Mouse (Mus musculus) fat pad, adult 2 months (tissue): ENCODE data around the gene Fmo4.
"Not testable (repeated sequence)": the region's sequence is repeated elsewhere in the genome, so short reads cannot be mapped to it uniquely, and the experiment has no call there.

Source experiments
- DNase-seq: peaks from one replicate; pipeline ENCODE4 v3.0.0-alpha.2; 2011; ENCODE audit warnings: low read depth, low spot score; ENCODE audit errors: extremely low read depth

The Fmo4 gene

DNA sequence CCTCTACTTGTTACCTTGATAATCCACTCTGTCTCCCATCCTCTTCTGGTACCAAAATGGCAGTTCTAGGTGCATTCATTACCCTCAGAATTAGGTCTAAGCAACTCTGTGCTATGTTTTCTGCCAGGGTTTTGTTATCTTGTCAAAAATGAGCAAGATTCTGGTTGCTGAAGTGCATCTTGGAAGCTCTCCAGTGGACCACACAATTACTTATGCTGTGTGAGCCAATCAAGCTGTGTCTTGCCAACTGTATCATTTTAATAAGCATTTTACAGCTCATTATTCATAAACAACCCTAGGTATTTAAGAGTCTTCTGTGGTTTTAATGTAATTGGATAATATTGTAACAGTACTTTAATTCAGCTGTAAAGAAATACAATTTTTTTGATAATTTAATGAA is 17.3 kb downstream of the Fmo4 start:
- DNase-seq, result no peak

DNA sequence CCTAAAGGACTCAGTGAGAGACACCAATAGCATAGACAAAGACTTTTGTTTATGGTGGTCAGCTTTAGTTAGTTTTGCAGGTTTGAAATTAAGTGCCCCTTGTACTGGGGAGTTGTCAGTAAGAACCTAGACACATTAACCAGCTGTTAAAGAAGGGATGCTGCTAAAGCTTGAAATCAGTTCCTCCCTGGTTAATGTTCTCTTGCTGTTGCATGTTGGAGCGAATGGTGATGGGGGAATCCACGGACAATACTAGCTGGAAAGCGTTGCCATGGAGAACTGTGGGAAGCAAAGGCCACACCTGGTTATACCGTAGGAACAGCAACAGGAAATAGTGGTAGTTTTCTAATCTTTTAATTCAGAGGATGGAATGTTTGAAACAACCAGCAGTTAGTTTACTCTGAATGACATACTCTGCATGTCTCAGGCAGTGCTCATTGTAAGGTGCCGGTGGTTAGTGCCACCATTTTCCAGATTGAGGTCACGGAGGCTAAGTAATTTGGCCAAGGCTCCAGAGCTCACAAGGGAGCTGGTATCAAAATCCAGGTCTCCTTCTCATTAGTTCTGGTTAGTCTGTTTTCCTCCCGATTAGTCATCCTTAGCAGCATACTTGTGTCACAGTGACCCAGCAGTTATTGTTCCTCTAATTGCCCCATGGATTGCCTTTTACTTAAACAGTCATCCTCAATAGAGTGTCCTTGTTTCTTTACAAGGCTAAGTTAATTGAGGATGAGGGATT is 21.3 kb downstream of the Fmo4 start:
- DNase-seq, result no peak

DNA sequence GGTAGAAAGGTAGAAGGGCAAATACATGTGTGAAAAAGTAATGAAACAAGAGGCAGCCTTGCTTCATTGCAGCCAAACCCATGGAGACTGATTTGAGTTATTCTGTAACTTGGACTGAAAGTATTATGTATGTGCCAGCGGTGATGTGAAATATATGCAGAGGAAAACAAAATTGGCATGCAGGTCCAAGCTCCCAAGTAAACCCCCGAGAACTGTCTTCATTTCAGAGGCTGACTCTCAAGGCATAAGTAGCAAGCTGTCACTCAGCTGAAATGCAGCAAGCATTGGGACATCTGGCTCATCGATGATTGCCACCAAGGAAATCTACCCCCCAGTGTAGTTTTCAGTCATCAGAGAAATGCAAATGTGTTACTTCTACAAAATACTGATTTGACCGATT is 28.6 kb downstream of the Fmo4 start:
- DNase-seq, result no peak

DNA sequence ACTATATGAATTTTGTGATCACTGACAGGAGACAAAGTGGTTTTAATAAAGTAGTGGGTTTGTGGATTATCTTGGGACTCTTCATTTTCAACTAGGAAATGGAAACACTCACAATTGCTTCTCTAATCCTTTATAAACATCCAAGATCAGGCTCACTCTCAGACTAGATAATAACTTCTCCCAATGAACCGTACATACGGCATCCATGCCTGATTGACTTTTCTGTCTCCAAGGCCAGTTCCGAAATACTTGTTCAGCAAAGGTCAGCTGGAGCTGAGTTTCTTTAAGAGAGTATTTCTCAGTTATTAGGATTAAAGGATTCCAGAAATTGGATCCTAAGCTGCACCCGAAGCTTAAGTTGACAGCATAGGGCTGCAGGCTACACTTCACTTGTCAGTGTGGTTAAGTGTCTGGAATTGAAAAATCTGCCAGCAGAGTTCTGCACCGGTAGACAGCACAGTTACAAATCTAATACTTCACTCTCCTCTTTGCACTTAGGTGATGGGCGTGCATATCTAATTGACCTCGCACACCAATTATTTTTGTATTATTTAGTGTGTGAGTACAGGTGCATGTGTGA is 30.0 kb downstream of the Fmo4 start:
- no peak for DNase-seq

DNA sequence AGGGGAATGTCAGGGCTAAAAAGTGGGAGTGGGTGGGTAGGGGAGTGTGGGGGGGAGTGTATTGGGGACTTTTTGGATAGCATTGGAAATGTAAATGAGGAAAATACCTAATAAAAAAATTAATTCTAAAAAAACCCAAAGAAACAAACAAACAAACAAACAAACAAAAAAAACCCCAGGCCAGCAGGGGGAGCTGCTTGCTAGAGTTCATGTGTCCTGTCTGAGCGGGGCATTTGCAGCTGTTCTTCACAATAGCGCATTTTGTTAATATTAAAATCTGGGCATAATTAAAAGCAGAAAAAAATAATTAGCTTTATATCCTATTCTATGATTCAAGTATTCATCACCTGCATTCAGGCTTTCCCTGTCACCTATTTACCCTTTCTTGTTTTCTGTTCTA is 32.7 kb downstream of the Fmo4 start:
- not testable (repeated sequence) for DNase-seq

DNA sequence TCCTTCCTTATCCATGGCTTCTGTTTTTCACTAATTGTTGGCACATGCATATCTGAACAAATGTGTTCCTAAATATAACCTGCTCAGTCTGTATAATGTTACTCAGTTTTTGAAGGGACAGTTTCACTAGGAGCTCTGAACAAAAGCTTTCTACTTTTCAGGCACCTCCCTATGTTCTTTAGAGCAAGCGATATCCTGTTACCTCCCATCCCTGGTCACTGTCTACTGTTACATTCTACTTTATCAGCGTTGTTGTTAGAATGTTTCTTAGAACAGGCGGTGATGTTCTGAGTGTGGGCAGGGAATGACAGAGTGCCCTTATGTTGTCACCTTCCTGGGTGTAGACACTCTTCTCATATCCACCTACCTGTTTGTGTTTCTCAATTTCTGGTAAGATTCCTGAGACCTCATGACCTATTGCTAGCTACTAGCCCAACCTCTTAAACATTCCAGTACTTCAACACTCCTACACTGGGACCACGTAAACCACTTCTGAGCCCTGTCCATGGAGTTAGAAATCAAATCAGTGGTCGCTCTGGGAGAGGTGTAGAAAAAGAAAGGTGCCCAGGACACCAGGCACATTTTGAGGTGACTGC is 35.7 kb downstream of the Fmo4 start:
- peak; percentile 11 for DNase-seq

DNA sequence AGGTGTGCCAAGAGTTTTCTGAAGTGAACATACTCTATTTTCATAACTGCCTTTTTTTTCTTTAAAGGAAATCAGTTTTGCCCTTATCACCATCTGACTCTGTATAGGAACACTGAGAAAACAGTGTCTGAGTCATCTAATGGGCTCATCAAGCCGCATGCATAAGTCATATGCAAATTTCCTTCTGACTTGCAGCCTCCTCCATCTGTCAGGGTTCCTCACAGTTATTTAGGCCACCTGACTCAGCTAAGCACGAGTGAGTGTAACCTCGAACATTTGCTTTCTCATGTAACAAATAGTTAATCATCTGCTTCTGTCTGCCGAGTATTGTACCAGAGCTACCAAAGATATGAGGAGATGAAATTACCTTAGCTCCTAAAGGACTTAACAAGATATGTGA is 40.1 kb downstream of the Fmo4 start:
- no peak for DNase-seq

DNA sequence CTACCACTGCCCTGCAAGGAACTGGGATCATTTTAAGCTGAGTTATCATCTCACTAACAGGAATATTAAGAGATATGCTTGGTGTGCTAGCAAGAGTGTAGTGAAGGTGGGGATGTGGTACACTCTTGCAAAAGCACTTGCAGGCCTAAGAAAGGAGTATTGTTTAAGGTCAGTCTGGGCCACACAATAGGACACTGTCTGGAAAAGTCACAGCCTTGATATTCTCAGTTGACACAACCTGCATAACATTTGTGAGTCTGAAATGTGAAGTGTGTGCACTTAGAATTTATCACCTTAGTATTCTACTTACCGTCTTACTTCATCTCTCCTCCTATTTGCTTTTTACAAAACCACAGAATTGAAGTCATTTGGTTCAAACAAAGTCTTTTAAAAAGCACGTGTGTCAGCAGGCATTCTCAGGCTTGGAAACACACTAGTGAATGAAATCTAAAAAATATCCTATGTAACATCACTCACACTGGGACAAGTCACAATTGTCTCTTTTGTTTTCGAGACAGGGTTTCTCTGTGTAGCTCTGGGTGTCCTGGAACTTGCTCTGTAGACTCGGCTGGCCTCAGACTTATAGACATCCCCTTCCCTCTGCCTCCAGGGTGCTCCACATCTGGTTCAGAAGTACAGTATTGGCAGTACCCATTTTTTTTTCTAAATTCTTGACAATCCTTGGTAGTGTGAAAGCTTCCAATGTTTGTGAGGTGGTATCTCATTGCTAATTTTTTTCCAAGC is 42.0 kb downstream of the Fmo4 start:
- DNase-seq, result no peak

DNA sequence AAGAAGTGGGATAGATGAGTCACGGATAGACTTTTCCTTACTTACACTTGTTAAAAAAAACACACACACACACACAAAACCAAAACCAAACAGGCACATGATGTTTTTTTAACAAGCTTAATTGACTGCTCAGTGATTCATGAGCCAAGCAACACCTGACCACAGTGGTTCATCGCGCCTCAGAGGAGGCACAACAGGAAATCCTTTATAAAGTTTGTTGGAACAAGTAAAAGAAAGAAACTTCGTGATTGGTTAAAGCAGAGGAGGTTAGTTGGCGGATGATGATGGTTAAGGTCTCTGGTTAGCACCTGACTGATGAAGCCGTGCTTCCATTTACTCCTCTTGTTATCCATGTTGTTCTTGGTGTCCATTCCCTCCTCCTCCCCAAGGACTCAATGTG is 61.8 kb downstream of the Fmo4 start:
- no peak for DNase-seq

DNA sequence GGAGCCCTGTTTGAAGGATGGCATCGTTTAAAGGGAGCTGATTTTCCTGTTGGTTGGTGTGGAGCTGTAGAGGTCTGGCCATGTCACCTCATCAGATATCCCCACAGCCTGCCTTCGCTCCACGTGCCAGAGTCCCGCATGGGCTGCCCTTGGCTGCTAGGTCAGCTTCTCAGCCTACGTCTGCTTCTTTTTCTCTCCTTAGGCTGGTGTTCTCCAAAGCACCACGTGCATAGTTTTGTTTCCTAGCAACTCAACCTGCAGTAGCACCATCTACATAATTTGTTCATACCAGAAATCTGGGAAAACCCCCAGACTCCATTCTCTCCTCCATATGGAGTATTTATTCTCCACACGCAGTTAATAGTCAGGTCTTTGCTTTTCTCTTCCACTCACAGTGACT is 64.2 kb downstream of the Fmo4 start:
- no peak for DNase-seq

DNA sequence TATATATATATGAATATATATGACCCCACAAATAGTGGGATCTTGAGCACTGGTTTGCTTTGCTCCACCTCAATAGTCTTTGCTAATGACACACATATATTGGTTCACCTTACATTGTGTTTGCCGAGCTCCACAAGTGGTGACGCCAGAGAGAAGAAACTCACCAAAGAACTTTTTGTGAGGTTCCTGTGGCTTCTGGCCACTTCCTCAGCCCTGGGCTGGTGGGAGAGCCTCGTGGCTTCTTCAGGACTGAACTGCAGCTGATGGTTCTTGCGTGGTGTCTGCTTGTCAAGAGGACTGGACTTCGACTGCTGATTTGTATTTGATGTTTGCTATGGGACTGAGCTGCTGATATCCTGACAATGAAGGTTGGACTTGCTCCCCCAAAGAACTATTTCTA is 65.0 kb downstream of the Fmo4 start:
- no peak for DNase-seq
